Mouse (Mus musculus) liver, embryonic 11.5 days (tissue): ENCODE results near the gene 4930539E08Rik. TPM values are rescaled to one million over a fixed set of nuclear protein-coding genes. Genes with fewer than 3 reads are reported as not detected.

Source experiments
- ATAC-seq: fragments of 200-750 bp; cut with Nextera tagmentation; replicated peaks from 2 replicates; pipeline ENCODE4 v1.8.0; 2017; ENCODE audit warnings: moderate number of reproducible peaks, mild to moderate bottlenecking, moderate TSS enrichment, moderate library complexity; ENCODE audit not compliant: low FRiP score
- DNase-seq: peaks from one replicate; pipeline ENCODE4 v3.0.0-alpha.2; 2017; ENCODE audit warnings: low spot score
- H3K27ac ChIP-seq: fragments of 300-500 bp; sonication (generic); 2 replicates; pipeline ENCODE4 v1.5.1; 2014; ENCODE audit warnings: mild to moderate bottlenecking, low read depth, low read length, control low read depth
- H3K27me3 ChIP-seq: fragments of 300-500 bp; sonication (generic); replicated peaks from 2 replicates; pipeline ENCODE4 v1.6.1; 2014; ENCODE audit warnings: low read length, mixed read lengths; ENCODE audit not compliant: control insufficient read depth, insufficient read depth
- H3K36me3 ChIP-seq: fragments of 300-500 bp; sonication (generic); 2 replicates; pipeline ENCODE4 v1.6.1; 2014; ENCODE audit warnings: mild to moderate bottlenecking, low read length, moderate library complexity, mixed read lengths; ENCODE audit not compliant: control insufficient read depth, insufficient read depth
- H3K4me1 ChIP-seq: fragments of 300-500 bp; sonication (generic); replicated peaks from 2 replicates; pipeline ENCODE4 v1.6.1; 2014; ENCODE audit warnings: low read length, mixed read lengths; ENCODE audit not compliant: control insufficient read depth, insufficient read depth
- H3K4me2 ChIP-seq: fragments of 300-500 bp; sonication (generic); 2 replicates; pipeline ENCODE4 v1.6.1; 2014; ENCODE audit warnings: mild to moderate bottlenecking, control low read depth, moderate library complexity
- H3K4me3 ChIP-seq: fragments of 300-500 bp; sonication (generic); 2 replicates; pipeline ENCODE4 v1.5.1; 2014; ENCODE audit warnings: low read depth, low read length, control low read depth
- H3K9ac ChIP-seq: fragments of 300-500 bp; sonication (generic); 2 replicates; pipeline ENCODE4 v1.6.1; 2014; ENCODE audit warnings: low read depth, low read length, control low read depth
- H3K9me3 ChIP-seq: fragments of 300-500 bp; sonication (generic); 2 replicates; pipeline ENCODE4 v1.6.1; 2016; ENCODE audit warnings: low read length, inconsistent platforms, mixed read lengths; ENCODE audit not compliant: control insufficient read depth
- WGBS: fragments of 180-500 bp; shearing (Covaris S2); extraction: QIAGEN DNeasy Blood & Tissue Kit; methylation state at CpG from one replicate; pipeline ENCODE4 v1.1.7; 2014; 5-methylcytosine and 5-hydroxymethylcytosine counted together
- polyA plus RNA-seq: library from polyadenylated mRNA; unstranded; fragments of >200 nt; fragmentation: Nextera tagmentation; extraction: Ambion mirVana; gene quantifications from 2 replicates; pipeline ENCODE4 v1.2.1, GENCODE M21; 2014

The 4930539E08Rik gene
- polyA plus RNA-seq, 1 experiment from 2014 or later: 0.08 TPM

GRCm38 (mm10) chr17:28947011-28947939, 32.2 kb upstream of the 4930539E08Rik start:
- H3K4me2 ChIP-seq: no peak overlapping the region
- H3K36me3 ChIP-seq: no peaks in the 10 kb centered on the region
- DNase-seq: no peak
- no peak overlapping the region for H3K4me3 ChIP-seq
- no peak for ATAC-seq
- H3K9ac ChIP-seq: no peak overlapping the region
- no peaks in the 10 kb centered on the region for H3K27me3 ChIP-seq
- no peaks in the 10 kb centered on the region for H3K9me3 ChIP-seq
- 90% methylated on average over 19 of the region's 19 CpGs for WGBS
- no peak overlapping the region for H3K27ac ChIP-seq
- peaks cover 8% of the 10 kb centered on the region for H3K4me1 ChIP-seq

- Histone ChIP-seq H3K4me2 (no peak overlapping the region), H3K27ac (no peak overlapping the region)
- 87% methylated on average over 7 of the region's 7 CpGs for WGBS
Measured at GRCm38 (mm10) chr17:28944481-28944880, 29.4 kb upstream of the 4930539E08Rik start.

GRCm38 (mm10) chr17:28943740-28944139, 28.6 kb upstream of the 4930539E08Rik start, which contains the start of gene Pxt1:
TSS of gene Pxt1 (minus strand) at chr17:28943840.
- Histone ChIP-seq H3K27ac (no peak within 1 kb of the TSS), H3K9me3 (no peaks in the 10 kb centered on the region), H3K36me3 (no peaks in the 10 kb centered on the region), H3K4me2 (no peak within 1 kb of the TSS), H3K4me3 (no peak within 1 kb of the TSS), H3K27me3 (no peaks in the 10 kb centered on the region), H3K4me1 (no peaks in the 10 kb centered on the region), H3K9ac (no peak within 1 kb of the TSS)
- 85% methylated on average over 7 of the region's 7 CpGs for WGBS
- ATAC-seq (no peak), DNase-seq (no peak)

More at GRCm38 (mm10) chr17:28944481-28944880, 29.4 kb upstream of the 4930539E08Rik start:
- Histone ChIP-seq H3K4me3 (no peak overlapping the region), H3K9me3 (no peaks in the 10 kb centered on the region), H3K4me1 (no peaks in the 10 kb centered on the region), H3K36me3 (no peaks in the 10 kb centered on the region), H3K27me3 (no peaks in the 10 kb centered on the region), H3K9ac (no peak overlapping the region)
- DNase-seq: no peak
- no peak for ATAC-seq

- Histone ChIP-seq H3K4me1 (no peaks in the 10 kb centered on the region), H3K36me3 (no peaks in the 10 kb centered on the region), H3K27me3 (no peaks in the 10 kb centered on the region), H3K4me3 (no peak overlapping the region), H3K4me2 (no peak overlapping the region), H3K9me3 (no peaks in the 10 kb centered on the region), H3K9ac (0 out of 2 replicates have a peak overlapping the region, but pooled peaks have one; percentile 32), H3K27ac (no peak overlapping the region)
- WGBS: 67% methylated on average over 10 of the region's 11 CpGs
- DNase-seq (no peak), ATAC-seq (peak; percentile 68)
Measured at GRCm38 (mm10) chr17:28942101-28942500, 27.0 kb upstream of the 4930539E08Rik start.

- Histone ChIP-seq H3K4me2 (no peak overlapping the region), H3K9ac (no peak overlapping the region), H3K27me3 (no peaks in the 10 kb centered on the region), H3K9me3 (no peaks in the 10 kb centered on the region; the same call in 1 of the 2 replicates), H3K27ac (no peak overlapping the region), H3K4me1 (peaks cover 5% of the 10 kb centered on the region), H3K36me3 (no peaks in the 10 kb centered on the region), H3K4me3 (no peak overlapping the region)
- ATAC-seq (no peak), DNase-seq (no peak)
- 90% methylated on average over 25 of the region's 25 CpGs for WGBS
Measured at GRCm38 (mm10) chr17:28940776-28941555, 25.8 kb upstream of the 4930539E08Rik start.

- no peaks in the 10 kb centered on the region for H3K36me3 ChIP-seq
- ATAC-seq: no peak
- no peak overlapping the region for H3K4me3 ChIP-seq
- no peaks in the 10 kb centered on the region for H3K27me3 ChIP-seq
- no peak for DNase-seq
- WGBS: 79% methylated on average over 10 of the region's 10 CpGs
- H3K4me2 ChIP-seq: no peak overlapping the region
- no peaks in the 10 kb centered on the region; the same call in 1 of the 2 replicates for H3K9me3 ChIP-seq
- no peak overlapping the region for H3K9ac ChIP-seq
- peaks cover 9% of the 10 kb centered on the region for H3K4me1 ChIP-seq
- H3K27ac ChIP-seq: no peak overlapping the region
Measured at GRCm38 (mm10) chr17:28936622-28937345, 21.7 kb upstream of the 4930539E08Rik start.

GRCm38 (mm10) chr17:28936133-28936532, 21.0 kb upstream of the 4930539E08Rik start:
- 0 out of 2 replicates have a peak overlapping the region, but pooled peaks have one; percentile 25 for H3K9ac ChIP-seq
- 51% methylated on average over 7 of the region's 7 CpGs for WGBS

More at GRCm38 (mm10) chr17:28936133-28936532, 21.0 kb upstream of the 4930539E08Rik start:
- Histone ChIP-seq H3K27ac (peak overlapping the region; percentile 68; the same call in 1 of the 2 replicates), H3K36me3 (no peaks in the 10 kb centered on the region), H3K4me3 (no peak overlapping the region), H3K4me1 (peaks cover 15% of the 10 kb centered on the region), H3K9me3 (no peaks in the 10 kb centered on the region; the same call in 1 of the 2 replicates), H3K4me2 (no peak overlapping the region), H3K27me3 (no peaks in the 10 kb centered on the region)
- DNase-seq (no peak), ATAC-seq (peak; percentile 68)
